Mouse (Mus musculus) adrenal gland, postnatal 25 days (tissue): ENCODE measurements around the gene Lcp1. TPM values are rescaled to one million over a fixed set of nuclear protein-coding genes. Genes with fewer than 3 reads are reported as not detected.
A peak's percentile ranks its signal among the peaks of the same experiment; 100 is the strongest.
"Not testable (repeated sequence)": the region's sequence is repeated elsewhere in the genome, so short reads cannot be mapped to it uniquely, and the experiment has no call there.

Experiments used
- DNase-seq: peaks from one replicate; pipeline ENCODE4 v3.0.0; 2021; ENCODE audit warnings: mixed read lengths
- long read RNA-seq: library from polyadenylated mRNA; stranded (forward); transcript quantifications from one replicate; pipeline ENCODE4 v2.0.0, GENCODE M21; 2021
- total RNA-seq: library from RNA; stranded (reverse); gene quantifications from 2 replicates; pipeline ENCODE4 v1.2.3, GENCODE M21; 2021

Lcp1 gene
- 8.9 and 11.1 TPM in 2 replicates for total RNA-seq
- long read RNA-seq, transcript Lcp1-202 (16 exons, 2,523 nt) = major isoform, 5 of 15 reads
- long read RNA-seq, partial matches to known transcripts = 5 of 15 reads
- long read RNA-seq, other reads (novel, unspliced or antisense) = 5 of 15 reads

- DNase-seq = peak; percentile 78
These were observed at the start of gene Lcp1, which contains the start of gene Lrrc63 for GRCm38 (mm10) chr14:75130501-75131318. TSS of gene Lcp1 (plus strand) at chr14:75131101. TSS of gene Lrrc63 (minus strand) at chr14:75130881.

GRCm38 (mm10) chr14:75102956-75103355, 27.9 kb upstream of the Lcp1 start:
- DNase-seq = no peak

GRCm38 (mm10) chr14:75121658-75122057, 9.2 kb upstream of the Lcp1 start:
- DNase-seq = no peak

- DNase-seq = no peak
These were observed 529 bp downstream of the Lcp1 start for GRCm38 (mm10) chr14:75131324-75131935.

GRCm38 (mm10) chr14:75136119-75136966, 5.4 kb downstream of the Lcp1 start:
- no peak for DNase-seq

GRCm38 (mm10) chr14:75138503-75138902, 7.6 kb downstream of the Lcp1 start:
- DNase-seq = no peak

GRCm38 (mm10) chr14:75139225-75139624, 8.3 kb downstream of the Lcp1 start:
- DNase-seq = no peak

- not testable (repeated sequence) for DNase-seq
These were observed 16.8 kb downstream of the Lcp1 start for GRCm38 (mm10) chr14:75147706-75148105.

- DNase-seq = peak; percentile 7
These were observed 17.3 kb downstream of the Lcp1 start for GRCm38 (mm10) chr14:75148229-75148628.

GRCm38 (mm10) chr14:75150653-75151052, 19.8 kb downstream of the Lcp1 start:
- no peak for DNase-seq

GRCm38 (mm10) chr14:75151146-75151545, 20.2 kb downstream of the Lcp1 start:
- DNase-seq = no peak

- DNase-seq = no peak
These were observed 23.6 kb downstream of the Lcp1 start for GRCm38 (mm10) chr14:75154481-75154880.

GRCm38 (mm10) chr14:75159375-75159774, 28.5 kb downstream of the Lcp1 start:
- DNase-seq = no peak

GRCm38 (mm10) chr14:75163866-75164265, 33.0 kb downstream of the Lcp1 start:
- no peak for DNase-seq

- no peak for DNase-seq
These were observed 33.4 kb downstream of the Lcp1 start for GRCm38 (mm10) chr14:75164345-75164744.

- no peak for DNase-seq
These were observed 34.8 kb downstream of the Lcp1 start for GRCm38 (mm10) chr14:75165574-75166131.

- DNase-seq = no peak
These were observed 37.6 kb downstream of the Lcp1 start for GRCm38 (mm10) chr14:75168501-75168900.

GRCm38 (mm10) chr14:75170546-75170945, 39.6 kb downstream of the Lcp1 start:
- DNase-seq = no peak

- DNase-seq = no peak
These were observed 43.4 kb downstream of the Lcp1 start for GRCm38 (mm10) chr14:75174296-75174695.

GRCm38 (mm10) chr14:75174731-75175555, 44.0 kb downstream of the Lcp1 start:
- no peak for DNase-seq

- DNase-seq = no peak
These were observed 44.9 kb downstream of the Lcp1 start for GRCm38 (mm10) chr14:75175781-75176180.
